Mouse (Mus musculus): ENCODE measurements around the gene Slc9a5. TPM values are rescaled to one million over a fixed set of nuclear protein-coding genes. Genes with fewer than 3 reads are reported as not detected.
A peak's percentile ranks its signal among the peaks of the same experiment; 100 is the strongest.

Slc9a5 gene
- total RNA-seq, 4 experiments from 2014 or later: 13.9 to 15.4 (median 14.4) TPM

DNA sequence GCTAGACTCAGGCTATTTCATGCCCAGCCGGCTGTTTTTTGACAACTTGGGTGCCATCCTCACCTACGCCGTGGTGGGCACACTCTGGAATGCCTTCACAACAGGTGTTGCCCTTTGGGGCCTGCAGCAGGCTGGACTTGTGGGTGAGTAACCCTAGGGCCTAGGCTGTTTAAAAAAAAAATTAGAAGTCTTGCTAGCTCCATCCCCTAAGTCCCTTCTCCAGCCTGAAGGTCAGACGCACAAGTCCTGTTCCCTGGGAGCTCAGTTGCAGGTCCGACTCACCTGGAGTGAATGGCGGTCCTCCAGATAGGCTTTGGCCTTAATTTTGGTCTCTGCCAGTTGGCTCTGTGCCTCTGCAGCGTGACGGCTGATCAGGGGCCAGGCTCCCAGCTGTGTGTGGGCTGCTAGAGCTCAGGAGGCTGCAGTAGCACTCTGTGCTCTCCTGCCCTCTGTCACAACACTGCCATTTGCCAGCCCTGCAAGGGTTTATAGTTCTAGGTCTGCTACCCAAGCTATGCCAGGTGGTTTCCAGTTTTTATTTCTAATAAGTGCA is 5.0 kb downstream of the Slc9a5 start:
- DNase-seq (ENCODE audit: low spot score in 2 of 2): no peak

DNA sequence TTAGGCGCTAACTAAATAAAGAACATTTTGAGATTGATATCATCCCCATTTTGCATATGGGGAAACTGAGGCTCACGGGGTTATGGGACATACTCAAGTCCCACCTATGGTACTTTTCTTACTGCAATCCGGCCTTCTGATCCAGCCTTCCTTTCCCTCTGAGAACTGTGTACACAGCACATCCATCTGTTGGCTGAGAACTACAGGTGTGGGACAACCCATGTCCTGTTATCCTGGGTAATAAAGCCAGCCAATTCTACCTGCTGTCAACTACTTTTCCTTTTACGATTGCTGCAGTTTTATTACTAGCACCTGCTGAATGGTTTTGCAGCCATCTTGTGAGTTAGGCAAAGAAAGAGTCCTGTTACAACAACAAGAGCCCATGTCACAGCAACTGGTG is 5.9 kb downstream of the Slc9a5 start:
- no peak for DNase-seq (ENCODE audit: low spot score in 2 of 2)

DNA sequence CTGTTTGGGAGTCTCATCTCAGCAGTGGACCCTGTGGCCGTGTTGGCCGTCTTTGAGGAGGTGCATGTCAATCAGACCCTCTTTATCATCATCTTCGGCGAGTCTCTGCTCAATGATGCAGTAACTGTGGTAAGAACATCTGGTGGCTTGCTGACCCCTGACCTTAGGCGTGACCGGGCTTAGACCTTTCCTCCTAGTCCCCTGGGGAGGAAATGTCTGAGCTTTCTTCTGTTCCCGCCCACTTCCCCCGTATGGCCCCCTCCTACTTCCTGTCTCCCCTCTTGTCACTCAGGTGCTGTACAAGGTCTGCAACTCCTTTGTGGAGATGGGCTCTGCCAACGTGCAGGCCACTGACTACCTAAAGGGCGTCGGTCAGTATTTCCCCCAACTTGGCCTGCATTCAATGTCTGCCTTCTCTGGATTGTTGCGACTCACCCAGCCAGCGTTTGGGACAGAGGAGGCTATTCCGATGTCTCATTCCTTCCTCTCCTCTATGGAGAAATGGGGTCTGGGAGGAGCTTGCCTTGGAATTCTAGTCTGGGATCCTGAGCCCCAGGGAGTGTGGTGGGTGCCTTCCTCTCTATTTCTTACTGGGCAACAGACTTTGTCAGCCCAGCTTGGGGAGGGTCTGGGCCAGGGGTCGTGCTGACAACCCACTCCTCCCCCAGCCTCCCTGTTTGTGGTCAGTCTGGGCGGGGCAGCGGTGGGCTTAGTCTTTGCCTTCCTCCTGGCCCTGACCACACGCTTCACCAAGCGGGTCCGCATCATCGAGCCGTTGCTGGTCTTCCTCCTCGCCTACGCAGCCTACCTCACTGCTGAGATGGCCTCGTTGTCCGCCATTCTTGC is 6.8 kb downstream of the Slc9a5 start:
- DNase-seq (ENCODE audit: low spot score in 2 of 2): no peak

DNA sequence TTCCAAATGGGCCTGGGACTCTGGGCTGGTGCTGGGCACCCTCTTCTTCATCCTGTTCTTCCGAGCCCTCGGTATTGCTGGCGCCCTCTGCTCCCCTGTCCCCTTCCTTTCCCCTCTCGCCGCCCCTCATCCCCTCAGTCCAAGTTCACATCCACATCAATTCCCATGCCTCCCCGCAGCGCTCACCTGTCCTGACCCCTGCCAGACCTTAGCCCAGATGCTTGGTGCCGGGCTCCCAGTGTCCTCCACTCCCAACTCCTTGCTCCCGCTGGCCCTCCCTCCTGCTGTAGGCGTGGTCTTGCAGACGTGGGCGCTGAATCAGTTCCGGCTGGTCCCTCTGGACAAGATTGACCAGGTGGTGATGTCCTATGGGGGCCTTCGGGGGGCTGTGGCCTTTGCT is 8.0 kb downstream of the Slc9a5 start:
- no peak for DNase-seq (ENCODE audit: low spot score in 2 of 2)

DNA sequence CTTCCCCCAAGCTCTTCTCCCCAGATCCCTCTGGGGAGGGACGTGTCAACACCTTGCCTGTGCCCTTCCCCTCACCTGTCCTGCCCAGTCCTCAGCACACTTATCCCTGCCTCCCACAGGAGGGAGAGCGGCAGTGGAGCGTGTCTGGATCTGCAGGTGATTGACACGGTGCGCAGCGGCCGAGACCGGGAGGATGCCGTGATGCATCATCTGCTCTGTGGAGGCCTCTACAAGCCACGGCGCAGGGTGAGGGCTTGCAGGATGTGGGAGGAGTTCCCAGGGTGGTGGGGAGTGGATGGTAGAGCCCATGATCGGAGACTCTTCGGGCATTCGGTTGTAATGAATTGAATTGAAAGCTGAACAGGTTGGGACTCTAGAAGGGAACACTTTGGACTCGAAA is 10.6 kb downstream of the Slc9a5 start:
- DNase-seq (ENCODE audit: low spot score in 2 of 2): no peak

DNA sequence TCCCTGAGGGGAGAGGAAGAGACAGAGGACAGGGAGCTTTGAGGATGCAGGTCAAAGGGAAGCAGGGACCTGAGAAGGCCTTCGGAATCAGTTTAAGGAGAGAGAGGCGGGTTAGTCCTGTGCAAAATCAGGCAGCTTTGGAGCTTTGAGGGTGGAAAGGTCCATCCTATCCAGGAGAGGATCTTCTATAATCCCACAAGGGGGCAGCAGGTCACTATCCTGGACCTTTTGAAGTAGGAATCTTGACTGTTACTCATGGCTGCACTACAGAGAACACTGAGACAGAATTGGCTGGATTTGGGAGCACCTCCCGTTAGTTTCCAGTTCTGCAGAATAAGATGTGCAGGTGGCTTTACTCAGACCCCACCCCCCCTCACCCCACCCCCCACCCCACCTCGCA is 11.0 kb downstream of the Slc9a5 start:
- DNase-seq (ENCODE audit: low spot score in 2 of 2): no peak

DNA sequence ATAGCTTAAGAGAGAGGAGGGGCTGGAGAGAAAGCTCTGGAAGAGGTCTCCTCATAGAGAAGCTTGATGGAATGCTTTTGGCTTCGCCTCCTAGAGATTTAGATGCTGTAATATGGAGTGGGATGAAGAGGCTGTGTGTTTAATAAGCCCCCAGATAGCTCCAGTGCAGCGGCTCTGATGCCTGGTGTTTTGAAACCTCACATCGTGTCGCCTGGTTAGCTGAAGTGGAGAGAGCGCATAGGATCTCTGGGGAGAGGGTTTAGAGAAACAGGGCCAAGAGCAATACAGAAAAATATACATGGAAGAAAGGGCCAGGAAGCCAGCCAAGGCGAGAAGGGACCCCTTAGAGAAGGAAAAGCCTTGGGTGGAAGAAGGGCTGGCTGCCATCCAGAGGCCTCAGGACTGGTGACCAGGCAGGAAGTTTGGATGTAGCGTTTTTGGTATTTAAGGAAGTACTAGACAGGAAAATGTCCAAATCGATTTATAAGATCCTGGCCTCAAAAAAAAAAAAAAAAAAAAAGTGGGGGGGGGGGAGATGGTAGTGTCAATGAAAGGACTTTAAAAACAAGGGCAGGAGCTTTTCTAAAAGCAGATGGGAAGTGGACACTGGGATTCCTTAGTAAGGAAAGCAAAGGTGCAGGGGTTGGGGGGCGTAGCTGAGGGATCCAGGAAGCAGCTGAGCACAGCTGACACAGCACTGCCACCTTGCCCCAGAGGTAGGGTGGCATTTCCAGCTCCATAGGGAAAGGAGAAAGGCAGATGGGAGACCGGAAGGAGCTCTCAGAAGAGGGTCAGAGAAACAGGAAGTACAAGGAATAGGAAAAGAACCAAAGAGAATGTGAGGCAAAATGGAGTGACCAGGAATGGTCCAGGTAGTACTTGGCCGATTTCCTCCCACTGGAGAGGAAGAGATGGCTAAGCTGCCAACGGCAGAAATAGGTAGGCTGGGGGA is 13.4 kb downstream of the Slc9a5 start:
- DNase-seq (ENCODE audit: low spot score in 2 of 2): no peak

DNA sequence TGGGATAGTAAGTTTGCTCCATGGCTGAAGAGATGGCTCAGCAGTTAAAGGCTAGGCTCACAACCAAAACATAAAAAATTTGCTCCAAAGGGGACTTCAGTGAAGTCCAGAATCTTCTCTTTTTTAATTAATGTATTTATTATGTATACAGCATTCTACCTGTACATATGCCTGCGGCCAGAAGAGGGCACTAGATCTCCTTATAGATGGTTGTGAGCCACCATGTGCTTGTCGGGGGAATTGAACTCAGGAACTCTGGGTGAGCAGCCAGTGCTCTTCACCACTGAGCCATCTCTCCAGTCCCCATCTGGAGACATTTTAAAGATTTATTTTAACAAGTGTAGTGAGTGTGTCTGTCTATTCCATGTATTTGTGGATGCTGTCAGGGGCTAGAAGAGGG is 18.5 kb downstream of the Slc9a5 start:
- DNase-seq (ENCODE audit: low spot score in 2 of 2): no peak

DNA sequence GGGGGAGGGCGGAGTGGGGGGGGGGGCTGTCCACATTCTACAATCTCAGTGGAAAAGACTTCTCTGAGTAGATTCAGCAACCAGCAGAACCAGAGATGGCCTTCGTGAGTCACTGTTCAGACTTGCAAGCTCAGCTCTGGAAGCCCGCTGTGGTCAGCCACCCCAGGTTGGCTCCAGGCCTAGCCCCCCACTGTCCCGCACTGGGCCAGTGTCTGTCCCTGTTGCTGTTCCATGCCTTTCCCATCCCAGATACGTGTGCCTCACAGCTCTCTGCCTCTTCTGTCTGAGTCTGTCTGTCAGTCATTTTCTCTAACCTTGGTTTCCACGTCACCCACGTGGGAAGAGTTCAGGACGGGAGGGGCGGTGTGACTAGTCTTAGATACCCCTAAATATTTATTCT is 23.8 kb downstream of the Slc9a5 start:
- DNase-seq (ENCODE audit: low spot score in 2 of 2): no peak

DNA sequence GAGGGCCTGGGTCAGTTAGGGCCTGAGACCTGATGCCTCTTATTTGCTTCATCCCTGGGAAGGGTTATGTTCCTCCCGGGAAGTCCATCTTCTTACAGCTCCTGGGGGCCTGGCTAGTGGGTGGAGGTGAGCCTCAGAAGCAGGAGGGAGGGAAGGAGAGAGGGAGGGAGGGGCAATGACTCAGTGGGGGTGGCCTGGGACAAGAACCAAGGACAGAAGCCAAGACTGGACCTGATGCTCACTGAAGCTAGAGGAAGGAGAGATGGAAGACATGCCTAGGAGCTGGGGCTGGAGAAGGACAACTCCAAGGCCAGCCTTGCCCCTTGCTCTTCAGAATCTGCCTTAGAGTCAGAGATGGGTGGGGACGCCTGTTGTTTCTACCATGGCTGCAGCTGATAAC is 24.4 kb downstream of the Slc9a5 start, which contains the start of gene Plekhg4:
TSS of gene Plekhg4 (plus strand) at position 243 of the 400 bp plus-strand sequence.
- no peak for DNase-seq (ENCODE audit: low spot score in 2 of 2)

DNA sequence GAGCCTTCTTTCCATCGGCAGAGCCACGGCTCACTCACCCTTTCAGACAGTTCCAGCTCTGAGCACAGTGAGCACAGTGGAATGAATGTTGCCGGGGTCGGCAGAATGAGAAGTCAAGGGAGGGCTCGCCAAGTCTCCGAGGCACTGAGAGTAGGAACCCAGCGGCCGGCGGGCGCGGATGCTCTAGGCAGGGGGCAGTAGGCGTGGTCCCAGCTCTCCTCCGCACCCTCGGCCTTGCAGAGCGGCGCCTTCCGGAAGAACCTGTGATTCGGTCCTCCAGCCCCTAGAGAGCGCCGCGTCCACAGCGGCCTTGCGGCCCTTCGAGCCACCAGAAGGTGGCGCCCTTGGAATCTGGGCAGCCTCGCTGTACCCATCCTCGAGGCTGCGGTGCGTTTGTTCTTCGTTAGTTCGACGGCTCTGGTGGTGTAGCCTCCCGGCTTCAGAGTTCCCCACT is 25.9 kb downstream of the Slc9a5 start:
- no peak for DNase-seq (ENCODE audit: low spot score in 2 of 2)

DNA sequence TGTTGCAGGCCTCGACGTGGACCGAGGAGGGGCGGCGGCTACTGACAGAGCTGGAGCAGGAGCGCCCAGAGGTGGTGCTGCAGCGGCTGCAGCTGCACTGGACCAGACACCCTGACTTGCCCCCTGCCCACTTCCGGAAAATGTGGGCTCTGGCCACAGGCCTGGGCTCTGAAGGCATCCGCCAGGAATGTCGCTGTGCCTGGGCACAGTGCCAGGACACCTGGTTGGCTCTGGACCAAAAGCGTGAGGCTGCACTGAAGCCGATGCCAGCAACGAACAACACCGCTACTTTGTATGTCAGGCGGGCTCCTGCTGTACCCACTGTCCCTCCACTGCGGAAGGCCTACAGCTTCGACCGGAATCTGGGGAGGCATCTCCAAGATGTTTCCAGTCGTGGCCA is 30.0 kb downstream of the Slc9a5 start:
- DNase-seq (ENCODE audit: low spot score in 2 of 2): no peak

DNA sequence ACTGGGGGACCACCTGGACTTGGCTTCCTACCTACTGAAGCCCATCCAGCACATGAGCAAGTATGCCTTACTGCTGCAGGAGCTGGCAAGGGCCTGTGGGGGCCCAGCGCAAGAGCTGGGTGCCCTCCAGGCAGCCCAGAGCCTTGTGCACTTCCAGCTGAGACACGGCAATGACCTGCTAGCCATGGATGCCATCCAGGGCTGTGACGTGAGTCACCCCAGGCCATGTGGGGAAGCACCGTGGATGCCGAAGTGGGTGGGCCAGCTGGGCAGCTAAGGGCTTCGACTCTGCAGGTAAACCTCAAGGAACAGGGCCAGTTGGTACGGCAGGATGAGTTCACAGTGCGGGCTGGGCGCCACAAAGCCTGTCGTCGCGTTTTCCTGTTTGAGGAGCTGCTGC is 31.7 kb downstream of the Slc9a5 start:
- no peak for DNase-seq (ENCODE audit: low spot score in 2 of 2)

DNA sequence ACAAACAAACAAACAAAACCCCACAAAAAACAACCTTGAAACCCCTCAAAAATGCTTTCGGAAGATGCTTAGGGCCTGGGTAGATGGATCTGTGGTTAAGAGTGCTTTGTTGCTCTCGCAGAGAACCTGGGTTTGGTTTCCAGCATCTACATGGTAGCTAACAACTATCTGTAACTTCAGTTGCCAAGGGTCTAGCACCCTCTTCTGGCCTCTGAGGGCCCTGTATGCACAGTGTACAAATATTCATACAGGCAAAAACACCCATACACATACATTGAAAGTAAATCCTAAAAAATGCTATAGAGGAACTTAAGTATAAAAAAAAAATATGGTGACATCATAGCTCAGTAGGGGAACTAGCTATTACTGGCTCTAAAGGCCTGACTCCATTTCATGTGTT is 35.4 kb downstream of the Slc9a5 start:
- no peak for DNase-seq (ENCODE audit: low spot score in 2 of 2)

DNA sequence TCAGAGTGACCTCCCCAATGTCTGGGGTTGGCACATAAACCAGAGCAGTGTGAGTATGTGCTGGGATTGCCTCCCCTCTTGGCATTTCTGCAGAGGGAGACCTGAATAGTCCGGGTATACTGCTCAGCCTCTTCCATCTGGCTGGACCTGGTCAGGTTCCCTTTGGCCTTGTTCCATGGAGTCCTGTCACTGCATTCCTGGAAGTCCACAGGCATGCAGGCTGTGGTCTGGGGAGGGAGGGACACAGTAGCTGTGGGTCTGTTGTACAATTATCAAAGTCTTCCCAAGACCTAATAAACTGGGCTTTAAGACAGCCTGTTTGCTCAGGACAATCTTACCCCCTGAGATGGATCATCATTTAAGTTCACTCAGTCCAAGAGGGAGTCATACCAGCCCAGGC is 38.5 kb downstream of the Slc9a5 start:
- no peak for DNase-seq (ENCODE audit: low spot score in 2 of 2)

DNA sequence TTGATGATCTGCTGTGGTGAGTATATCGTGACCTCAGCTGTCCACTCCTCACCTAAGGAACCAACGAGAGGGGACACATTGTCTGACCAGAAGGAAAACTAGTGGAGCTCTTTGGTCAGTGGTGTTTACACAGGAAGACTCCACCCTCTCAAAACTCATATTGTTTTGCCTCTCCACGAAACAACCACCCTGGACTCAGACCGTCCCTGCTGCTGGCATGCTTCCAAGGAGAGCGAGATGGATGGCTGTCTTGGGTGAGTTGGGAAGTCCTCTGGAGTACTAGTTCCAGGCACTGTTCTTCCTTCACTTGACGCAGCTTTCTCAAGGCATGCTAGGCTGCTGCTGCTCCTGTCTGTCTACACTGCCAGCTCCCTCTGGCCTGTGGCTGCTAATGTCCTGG is 40.5 kb downstream of the Slc9a5 start:
- DNase-seq (ENCODE audit: low spot score in 2 of 2): no peak

DNA sequence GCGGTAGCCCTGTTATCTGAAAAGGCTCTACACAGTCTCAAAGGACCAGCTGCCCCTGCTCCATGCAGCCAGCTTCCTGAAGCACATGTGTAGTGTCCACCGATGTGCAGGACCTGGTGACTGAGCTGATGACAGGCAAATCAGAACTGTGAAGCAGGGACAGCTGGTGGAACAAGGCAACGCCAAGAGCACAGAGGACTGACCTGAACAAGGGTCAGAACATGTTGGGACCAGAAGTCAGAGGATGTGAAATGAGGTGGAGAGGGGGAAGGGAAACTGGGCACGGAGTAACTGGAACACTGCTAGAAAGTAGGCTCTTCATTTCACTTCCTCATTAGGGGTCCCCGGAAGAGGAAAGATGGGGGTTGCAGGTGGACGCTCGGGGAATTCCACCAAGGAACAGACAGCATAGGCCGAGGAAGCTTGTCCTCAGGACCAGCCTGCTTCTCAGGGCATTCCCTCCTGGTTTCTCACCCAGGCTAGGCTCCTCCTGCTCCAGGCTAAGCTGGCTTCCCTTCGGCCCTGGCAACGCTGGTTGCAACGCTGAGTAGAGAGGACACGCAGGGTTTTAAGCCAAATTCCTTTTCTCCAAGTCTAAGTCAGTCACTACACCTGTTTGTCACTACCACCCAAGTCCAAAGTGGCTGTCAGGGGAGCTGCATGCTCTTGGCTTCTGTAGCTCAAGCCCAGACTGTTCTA is 44.6 kb downstream of the Slc9a5 start:
- no peak for DNase-seq (ENCODE audit: low spot score in 2 of 2)

DNA sequence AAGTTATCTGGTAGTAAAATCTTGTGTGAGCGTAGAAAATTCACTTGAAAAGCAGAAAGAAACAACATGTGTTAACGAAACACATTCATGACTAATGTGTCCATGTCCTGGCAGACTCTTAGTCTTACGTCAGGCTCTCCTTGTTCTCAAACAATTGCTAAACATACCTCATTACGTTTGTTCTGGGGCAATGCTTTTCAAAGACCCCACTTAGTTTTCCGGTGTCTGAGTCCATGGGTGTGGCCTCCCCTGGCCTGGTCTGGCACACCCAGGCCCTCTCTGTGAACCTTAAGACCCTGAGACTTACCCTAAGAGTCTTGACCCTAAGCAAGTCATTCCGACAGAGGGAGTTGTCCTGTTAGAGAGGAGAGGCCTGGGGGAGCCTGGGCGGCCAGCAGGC is 45.3 kb downstream of the Slc9a5 start:
- DNase-seq (ENCODE audit: low spot score in 2 of 2): no peak

DNA sequence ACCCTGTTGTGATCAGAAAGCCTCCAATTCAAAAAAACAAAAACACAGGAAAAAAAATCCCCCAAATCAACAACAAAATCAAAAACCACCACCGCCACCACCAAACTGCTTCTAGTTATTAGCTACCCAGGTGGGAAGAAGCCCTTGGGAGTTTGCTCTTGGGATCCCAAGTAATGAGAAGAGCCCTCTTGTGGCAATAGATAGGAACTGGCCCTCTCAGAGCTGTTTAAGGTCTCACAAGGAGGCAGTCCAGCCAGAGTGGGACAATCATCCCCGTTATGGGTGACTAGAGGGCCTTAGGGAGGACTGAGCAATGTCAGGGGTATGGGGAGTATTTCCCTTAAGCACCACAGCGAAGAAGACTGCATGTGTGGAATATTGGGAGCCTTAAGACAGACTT is 49.1 kb downstream of the Slc9a5 start:
- peak; percentile 25 to 29 for DNase-seq (ENCODE audit: low spot score in 2 of 2)

DNA sequence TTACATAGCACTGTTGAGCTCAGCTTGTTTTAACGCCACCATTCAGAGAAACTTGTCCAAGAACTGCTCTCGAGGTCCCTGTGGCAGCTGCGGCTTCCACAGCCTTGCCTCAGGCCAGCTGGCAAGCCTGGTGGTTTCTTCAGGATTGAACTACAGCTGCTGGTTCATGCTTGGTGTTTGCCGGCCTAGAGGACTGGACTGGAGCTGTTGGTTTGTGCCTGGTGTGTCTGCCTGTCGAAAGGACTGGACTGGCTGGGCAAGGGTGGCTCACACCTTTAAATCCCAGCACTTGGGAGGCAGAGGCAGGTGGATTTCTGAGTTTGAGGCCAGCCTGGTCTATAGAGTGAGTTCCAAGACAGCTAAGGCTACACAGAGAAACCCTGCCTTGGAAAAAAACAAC is 51.4 kb downstream of the Slc9a5 start:
- no peak for DNase-seq (ENCODE audit: low spot score in 2 of 2)

DNA sequence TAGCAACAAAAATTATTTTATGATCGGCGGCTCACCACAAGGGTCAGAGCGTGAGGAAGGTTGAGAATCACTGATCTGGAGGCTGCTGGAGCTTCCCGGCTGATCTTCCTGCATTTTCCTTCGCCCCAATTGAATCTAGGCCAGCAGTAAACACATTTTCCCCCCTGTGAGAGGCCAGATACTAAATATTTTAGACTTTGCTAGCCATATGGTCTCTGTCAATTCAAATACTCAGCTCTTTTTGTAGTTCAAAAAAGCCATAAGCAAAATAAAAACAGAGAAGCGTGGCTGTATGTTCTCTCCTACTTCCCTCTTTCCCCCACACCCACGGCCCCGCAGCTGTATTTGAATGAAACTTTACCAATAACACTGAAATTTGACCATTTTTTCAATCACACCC is 54.8 kb downstream of the Slc9a5 start:
- DNase-seq (ENCODE audit: low spot score in 2 of 2): no peak
